Comparison of ENCODE assay signal across 7 mouse cellular contexts in the genomic region with DNA sequence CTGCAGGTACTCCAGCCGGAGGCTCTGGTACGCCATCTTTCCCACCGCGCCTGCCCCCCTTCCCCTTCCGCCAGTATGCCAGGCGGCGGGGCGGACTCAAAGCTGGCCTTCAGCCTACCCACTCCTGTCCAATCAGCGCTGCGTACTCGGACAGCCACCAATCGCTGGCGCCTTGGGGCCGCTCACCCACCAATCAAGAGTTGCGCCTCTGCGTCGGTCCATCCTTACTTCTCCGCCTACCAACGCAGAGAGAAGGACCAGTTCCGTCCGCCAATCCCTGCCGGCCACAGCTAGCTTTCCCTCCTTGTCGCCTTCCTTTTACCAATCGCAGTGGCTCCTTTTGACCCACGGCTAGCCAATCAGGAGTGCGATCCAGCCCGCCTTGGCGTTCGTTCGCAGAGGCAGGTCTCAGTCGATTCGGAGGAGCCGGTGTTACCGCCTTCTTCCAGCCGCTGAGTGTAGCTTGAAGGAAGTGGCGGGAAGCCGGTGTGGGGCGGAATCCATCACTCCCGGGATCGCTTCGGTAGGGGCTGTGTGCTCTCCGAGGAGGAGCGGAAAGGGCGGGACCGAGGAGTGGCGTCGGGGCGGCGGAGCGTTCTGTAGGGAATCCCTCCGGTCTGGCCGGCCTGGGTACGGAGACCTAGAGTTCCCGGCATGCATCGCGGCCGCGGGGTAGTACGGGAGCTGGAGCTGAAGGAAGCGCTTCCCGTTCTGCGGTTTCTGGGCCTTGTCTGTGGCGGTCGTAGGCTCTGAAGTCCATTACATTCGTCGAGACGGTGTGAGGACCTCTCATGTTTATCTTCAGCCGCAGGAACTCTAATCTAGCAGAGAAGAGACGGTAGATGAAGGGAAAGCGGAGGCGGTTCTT. TPM values are rescaled to one million over a fixed set of nuclear protein-coding genes. Genes with fewer than 3 reads are reported as not detected.
DNase-seq lines count a peak whose midpoint lies in the region; ATAC-seq and TF ChIP-seq lines count a peak whose summit lies in the region.

Gene Mis12 (plus strand): TSS at position 411 of the 868 bp plus-strand sequence.
Gene Derl2 (minus strand): TSS at position 641 of the 868 bp plus-strand sequence.

- peaks cover 45% of the 10 kb centered on the region for H3K36me3 ChIP-seq in embryonic facial prominence, embryonic 10.5 days (replicated peaks)
- H3K36me3 ChIP-seq in intestine, postnatal 0 days (ENCODE audit: control insufficient read depth, insufficient read depth): peaks cover 7% of the 10 kb centered on the region; the same call in 1 of the 2 replicates
- peaks cover 25% of the 10 kb centered on the region for H3K36me3 ChIP-seq in midbrain, embryonic 12.5 days
- H3K36me3 ChIP-seq in small intestine, adult 2 months (ENCODE audit: control insufficient read depth, insufficient read depth, low read length): peaks cover 5% of the 10 kb centered on the region; the same call in 1 of the 2 replicates

- TF ChIP-seq POLR2A in small intestine, adult 2 months (IDR thresholded peaks at IDR 0.05; ENCODE audit: low read depth, low read length): peak; percentile 68; the same call in 1 of the 2 replicates

- H3K27ac ChIP-seq in embryonic facial prominence, embryonic 10.5 days (replicated peaks): peak within 1 kb of the TSS; percentile 95
- H3K27ac ChIP-seq in intestine, postnatal 0 days (ENCODE audit: low read depth, low read length): peak within 1 kb of the TSS; percentile 87
- peak within 1 kb of the TSS; percentile 85 for H3K27ac ChIP-seq in midbrain, embryonic 12.5 days (replicated peaks)
- H3K27ac ChIP-seq in small intestine, adult 2 months (ENCODE audit: insufficient read depth, low read depth, low read length): peak within 1 kb of the TSS; percentile 80

- peaks cover 33% of the 10 kb centered on the region for H3K4me1 ChIP-seq in embryonic facial prominence, embryonic 10.5 days
- H3K4me1 ChIP-seq in intestine, postnatal 0 days (replicated peaks; ENCODE audit: control insufficient read depth, insufficient read depth, low read length): peaks cover 7% of the 10 kb centered on the region; the same call in 1 of the 2 replicates
- peaks cover 38% of the 10 kb centered on the region for H3K4me1 ChIP-seq in midbrain, embryonic 12.5 days
- peaks cover 5% of the 10 kb centered on the region; the same call in 1 of the 2 replicates for H3K4me1 ChIP-seq in small intestine, adult 2 months (ENCODE audit: control insufficient read depth, insufficient read depth, insufficient read length, low read length)

- H3K4me2 ChIP-seq in intestine, postnatal 0 days (replicated peaks; ENCODE audit: low read depth): peak within 1 kb of the TSS; percentile 84
- H3K4me2 ChIP-seq in midbrain, embryonic 12.5 days (replicated peaks): peak within 1 kb of the TSS; percentile 83

- ATAC-seq in intestine, postnatal 0 days: peak; percentile 100
- ATAC-seq in midbrain, embryonic 12.5 days (ENCODE audit: low FRiP score, low read depth): peak; percentile 100

- H3K9ac ChIP-seq in intestine, postnatal 0 days (ENCODE audit: low read depth, low read length): peak within 1 kb of the TSS; percentile 80
- H3K9ac ChIP-seq in midbrain, embryonic 12.5 days (replicated peaks): peak within 1 kb of the TSS; percentile 79

- peak; percentile 98 for DNase-seq in adrenal gland, postnatal 10 days
- DNase-seq in embryonic facial prominence, embryonic 10.5 days (ENCODE audit: low spot score): peak; percentile 99
- DNase-seq in gonadal fat pad, adult 2 months (ENCODE audit: low read depth): peak; percentile 93
- peak; percentile 98 for DNase-seq in left cerebral cortex, postnatal 4 days

- TF ChIP-seq CTCF in intestine, postnatal 0 days (IDR thresholded peaks at IDR 0.05; ENCODE audit: low read depth): no peak
- no peak for TF ChIP-seq CTCF in small intestine, adult 2 months (IDR thresholded peaks at IDR 0.05; ENCODE audit: extremely low read depth, insufficient read length, insufficient replicate concordance, low read depth, low read length)

- intact Hi-C loops in left cerebral cortex, postnatal 4 days (cut with DNase I): loop anchor here (5.0 kb wide), 1 partner anchor 138 kb away; no protein-coding TSS in a partner anchor

- under 1% methylated on average over 71 of the region's 71 CpGs for WGBS in embryonic facial prominence, embryonic 10.5 days
- WGBS in intestine, postnatal 0 days: under 1% methylated on average over 71 of the region's 71 CpGs
- WGBS in midbrain, embryonic 12.5 days: under 1% methylated on average over 71 of the region's 71 CpGs
- under 1% methylated on average over 71 of the region's 71 CpGs for WGBS in small intestine, adult 2 months

- H3K9me3 ChIP-seq in embryonic facial prominence, embryonic 10.5 days: no peaks in the 10 kb centered on the region
- H3K9me3 ChIP-seq in intestine, postnatal 0 days (ENCODE audit: control insufficient read depth): no peaks in the 10 kb centered on the region
- H3K9me3 ChIP-seq in midbrain, embryonic 12.5 days: no peaks in the 10 kb centered on the region

- H3K4me3 ChIP-seq in embryonic facial prominence, embryonic 10.5 days: peak within 1 kb of the TSS; percentile 94
- H3K4me3 ChIP-seq in intestine, postnatal 0 days (ENCODE audit: low read depth, low read length): peak within 1 kb of the TSS; percentile 93
- H3K4me3 ChIP-seq in midbrain, embryonic 12.5 days: peak within 1 kb of the TSS; percentile 87
- H3K4me3 ChIP-seq in small intestine, adult 2 months (ENCODE audit: low read depth, low read length): peak within 1 kb of the TSS; percentile 91

- no peaks in the 10 kb centered on the region for H3K27me3 ChIP-seq in embryonic facial prominence, embryonic 10.5 days (replicated peaks; ENCODE audit: low read depth, poor library complexity, severe bottlenecking)
- H3K27me3 ChIP-seq in intestine, postnatal 0 days (replicated peaks; ENCODE audit: control insufficient read depth, insufficient read depth, low read length): no peaks in the 10 kb centered on the region
- H3K27me3 ChIP-seq in midbrain, embryonic 12.5 days: no peaks in the 10 kb centered on the region
- H3K27me3 ChIP-seq in small intestine, adult 2 months (ENCODE audit: control insufficient read depth, insufficient read depth, low read length): no peaks in the 10 kb centered on the region

RNA-seq across cellular contexts. Expression of gene Mis12, which starts in this region (rescaled TPM):
- total RNA-seq in adrenal gland, postnatal 10 days (2021): 10 to 100 TPM; 17.6 TPM
- 64.5 and 67.5 TPM in 2 replicates for polyA plus RNA-seq in embryonic facial prominence, embryonic 10.5 days (2016; fragmentation: Nextera tagmentation; extraction: Ambion mirVana)
- 4.2 and 5.6 TPM in 2 replicates for polyA plus RNA-seq in gonadal fat pad, adult 2 months (2012; rRNA removed)
- 10.3 and 11.2 TPM in 2 replicates for polyA plus RNA-seq in intestine, postnatal 0 days (2015; fragmentation: Nextera tagmentation; extraction: Ambion mirVana)
- 10 to 100 TPM; 13.5 to 14.5 TPM for total RNA-seq in left cerebral cortex, postnatal 4 days (2021)
- 52.7 and 57.1 TPM in 2 replicates for polyA plus RNA-seq in midbrain, embryonic 12.5 days (2016; fragmentation: Nextera tagmentation; extraction: Ambion mirVana)
- 0.30 and 1.5 TPM in 2 replicates for polyA plus RNA-seq in small intestine, adult 2 months (2012; rRNA removed)

RNA-seq across cellular contexts. Expression of gene Derl2, which starts in this region (rescaled TPM):
- 10 to 100 TPM; 42.5 to 54.5 TPM for total RNA-seq in adrenal gland, postnatal 10 days (2021)
- polyA plus RNA-seq in embryonic facial prominence, embryonic 10.5 days (2016; fragmentation: Nextera tagmentation; extraction: Ambion mirVana): 33.1 and 33.5 TPM in 2 replicates
- polyA plus RNA-seq in gonadal fat pad, adult 2 months (2012; rRNA removed): 16.4 and 18.7 TPM in 2 replicates
- polyA plus RNA-seq in intestine, postnatal 0 days (2015; fragmentation: Nextera tagmentation; extraction: Ambion mirVana): 76.0 and 77.4 TPM in 2 replicates
- total RNA-seq in left cerebral cortex, postnatal 4 days (2021): 10 to 100 TPM; 23.1 to 28.8 TPM
- 44.6 and 47.1 TPM in 2 replicates for polyA plus RNA-seq in midbrain, embryonic 12.5 days (2016; fragmentation: Nextera tagmentation; extraction: Ambion mirVana)
- polyA plus RNA-seq in small intestine, adult 2 months (2012; rRNA removed): 1.9 and 4.2 TPM in 2 replicates

Comparison
In these comparisons a context has a peak if more than half of its experiments do, and no peak if none do; other contexts are left out.
1. Peak in every context shown above with its lines: DNase-seq, ATAC-seq, H3K4me3 ChIP-seq and H3K27ac ChIP-seq.